Mouse (Mus musculus) ES-CJ7 (cell line): ENCODE measurements around the gene Plekhd1.

Source experiments
- DNase-seq: peaks from one replicate; pipeline ENCODE4 v3.0.0; 2011; ENCODE audit warnings: low read depth, low spot score

The Plekhd1 gene

DNA sequence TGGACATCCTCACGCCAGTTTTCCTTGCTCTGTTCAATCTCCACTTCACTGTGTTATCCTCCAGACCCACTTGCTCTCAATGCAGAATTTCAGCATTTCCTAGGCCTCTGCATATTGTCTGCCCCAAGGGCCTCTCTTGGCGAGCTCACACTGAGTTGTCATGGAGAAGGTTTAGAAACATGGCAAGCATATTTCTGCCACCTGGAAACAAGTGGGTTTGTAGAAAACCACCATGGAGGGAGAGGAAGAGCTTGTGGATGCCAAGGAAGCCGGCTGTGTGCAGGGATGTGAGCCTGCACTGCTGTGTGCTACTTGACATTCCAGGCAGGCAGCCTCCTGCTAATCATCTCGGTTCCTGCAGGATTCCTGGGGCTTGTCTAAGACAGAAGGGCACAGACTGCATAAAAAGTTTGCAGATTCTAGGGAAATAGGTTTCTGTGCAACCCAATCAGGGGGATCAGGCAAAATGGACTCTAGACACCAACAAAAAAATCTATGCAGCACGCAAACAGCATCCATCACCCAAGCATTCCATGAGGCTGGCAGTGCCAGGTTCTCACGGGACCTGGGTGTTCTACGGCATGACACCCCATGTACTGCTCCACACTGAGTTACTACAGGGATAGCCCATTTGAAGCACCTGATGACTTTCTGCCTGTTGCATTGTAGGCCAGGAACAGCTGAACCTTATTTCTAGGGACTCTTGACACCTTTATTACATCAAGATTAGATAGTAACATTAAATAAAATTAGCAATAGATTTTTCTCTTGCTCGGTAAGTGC lies 53.8 kb downstream of the Plekhd1 start:
- DNase-seq, result no peak

DNA sequence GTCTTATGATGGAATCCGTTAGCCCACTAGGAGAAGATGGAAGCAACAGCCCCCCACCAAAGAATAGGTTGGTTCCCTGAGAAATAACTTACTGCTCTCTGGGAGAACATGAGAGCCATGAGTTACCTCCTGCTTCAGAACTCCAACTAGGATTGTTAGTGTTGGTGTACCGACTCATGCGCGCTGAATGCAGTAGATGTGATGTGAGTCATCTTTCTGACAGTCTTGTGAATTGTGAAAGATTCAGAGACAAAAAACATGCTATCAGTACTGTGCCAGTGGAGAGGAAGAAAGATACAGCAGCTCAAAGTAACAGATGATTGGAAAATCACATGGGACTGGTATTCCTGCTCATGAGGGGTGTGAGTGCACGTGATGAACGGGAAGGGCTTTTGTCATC lies 59.2 kb downstream of the Plekhd1 start:
- DNase-seq, result no peak

DNA sequence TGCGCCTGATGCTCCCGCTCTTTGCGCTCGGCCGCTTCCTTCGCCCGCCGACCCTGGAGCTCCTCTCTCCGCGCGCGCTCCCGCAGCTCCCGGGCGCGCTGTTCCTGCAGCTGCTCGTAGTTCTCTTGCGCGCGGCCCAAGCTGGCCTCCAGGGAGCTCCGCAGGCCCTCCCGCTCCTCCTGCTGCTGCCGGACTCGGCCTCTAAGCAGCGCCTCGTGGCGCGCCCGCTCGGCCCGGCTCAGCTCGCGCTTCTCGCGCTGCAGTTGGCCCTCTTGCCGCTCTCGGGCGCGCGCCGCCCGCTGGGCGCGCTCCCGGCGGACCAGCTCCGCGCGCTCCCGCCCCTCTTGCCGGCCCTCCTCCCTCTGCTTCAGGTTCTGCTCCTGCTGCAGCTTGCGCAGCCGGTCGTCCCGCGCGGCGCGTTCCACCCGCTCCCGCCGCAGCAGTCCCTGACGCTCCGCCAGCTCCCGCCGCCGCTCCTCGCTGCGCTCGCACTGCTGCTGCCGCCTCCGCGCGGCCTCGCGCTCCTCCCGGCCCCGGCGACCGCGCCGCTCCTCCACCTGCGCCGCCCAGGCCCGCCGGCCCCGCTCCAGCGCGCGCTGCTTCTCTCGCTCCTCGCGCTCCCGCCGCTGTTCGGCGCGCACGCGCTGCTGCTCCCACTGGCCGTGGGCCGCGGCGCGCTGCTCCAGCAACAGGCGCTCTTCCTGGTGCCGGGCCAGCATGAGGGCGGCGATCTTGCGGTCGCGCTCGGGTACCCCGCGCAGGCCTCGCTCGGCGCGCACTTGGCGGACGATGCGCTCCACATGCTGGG lies 65.6 kb downstream of the Plekhd1 start:
- DNase-seq, result peak; percentile 79

DNA sequence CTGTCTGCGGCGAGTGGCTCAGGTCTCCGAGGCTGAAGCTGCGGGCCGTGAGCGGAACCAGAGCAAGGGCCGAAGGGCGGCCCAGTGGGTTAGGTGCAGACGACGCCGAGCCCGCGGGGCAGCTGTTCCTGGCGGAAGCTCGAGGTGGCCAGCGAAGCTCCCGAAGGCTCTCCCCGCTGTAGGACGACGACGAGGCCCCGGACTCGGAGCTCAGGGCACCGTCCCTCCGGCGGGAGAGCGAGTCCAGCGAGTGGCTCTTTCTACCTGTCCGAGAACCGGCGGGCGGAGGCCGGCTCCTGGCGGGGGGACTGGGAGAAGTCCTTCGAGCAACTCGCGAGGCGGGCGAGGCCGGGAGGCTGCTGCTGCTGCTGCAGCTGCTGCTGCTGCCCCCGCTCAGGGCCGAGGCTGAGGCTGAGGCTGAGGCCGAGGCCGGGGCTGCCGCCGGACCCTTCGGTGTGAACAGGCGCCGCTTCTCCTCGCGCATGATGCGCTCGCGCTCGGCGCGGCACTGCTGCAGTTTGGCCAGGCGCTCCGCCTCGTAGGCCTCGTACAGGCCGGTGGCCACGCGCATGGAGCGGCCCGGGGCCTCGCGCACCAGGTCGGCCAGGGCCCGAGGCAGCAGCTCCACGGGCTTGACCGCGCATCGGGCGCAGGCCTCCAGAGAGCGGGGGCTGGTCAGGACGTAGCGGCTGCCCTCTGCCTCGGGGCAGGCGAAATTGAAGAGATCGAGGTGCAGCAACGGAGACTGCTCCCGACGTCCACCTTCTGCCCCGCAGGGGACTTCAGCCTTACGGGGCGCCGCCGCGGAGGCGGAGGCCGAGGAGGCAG lies 66.4 kb downstream of the Plekhd1 start:
- no peak for DNase-seq

DNA sequence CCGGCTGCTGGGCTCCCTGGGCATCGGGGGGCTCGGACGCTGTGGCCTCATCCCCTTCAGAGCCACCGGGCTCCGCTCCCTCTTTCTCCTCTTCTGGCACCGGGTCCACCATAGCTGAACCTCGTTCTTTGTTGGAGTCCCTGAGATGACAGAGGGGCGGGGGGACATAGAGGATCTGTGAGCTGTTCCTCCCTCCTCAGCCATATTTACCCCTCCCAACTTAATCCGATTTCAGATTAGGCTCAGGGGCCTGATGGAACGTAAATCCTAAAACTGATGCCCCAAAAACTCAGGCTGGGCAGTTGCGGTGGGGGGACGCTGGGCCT lies 67.0 kb downstream of the Plekhd1 start:
- DNase-seq, result no peak

DNA sequence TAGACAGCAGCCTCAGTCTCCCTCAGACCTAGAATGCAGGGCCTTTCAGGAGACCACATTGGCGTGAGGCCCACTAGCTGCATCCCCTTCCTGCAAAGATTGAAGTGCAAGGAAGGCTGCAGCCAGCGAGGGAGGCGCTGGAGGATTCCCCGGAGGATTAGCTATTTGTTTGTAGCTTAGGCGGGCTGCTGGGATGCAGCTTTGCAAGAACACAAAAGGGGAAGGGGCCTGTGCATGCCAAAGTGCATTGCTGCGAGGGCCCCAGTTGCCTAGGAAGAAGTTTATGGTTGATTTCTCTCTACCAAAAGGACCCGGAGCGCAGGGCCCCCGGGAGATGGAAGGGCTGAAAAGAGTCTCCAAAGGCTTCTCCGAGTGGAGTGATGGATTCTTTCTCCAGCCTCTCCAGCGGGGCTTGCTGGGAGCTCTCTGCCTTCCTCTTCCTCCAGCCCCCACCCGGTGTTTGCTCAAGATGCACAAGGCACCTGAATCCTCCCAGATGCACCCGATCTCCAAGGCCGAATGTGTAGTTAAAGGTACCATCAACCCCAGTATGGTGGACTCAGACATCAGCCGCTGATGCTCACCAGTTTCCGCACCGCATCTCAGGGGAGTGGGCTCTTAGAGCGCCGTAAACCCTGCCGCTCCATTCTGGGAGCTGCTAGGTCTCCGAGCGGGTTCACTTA lies 67.5 kb downstream of the Plekhd1 start:
- peak; percentile 34 for DNase-seq

DNA sequence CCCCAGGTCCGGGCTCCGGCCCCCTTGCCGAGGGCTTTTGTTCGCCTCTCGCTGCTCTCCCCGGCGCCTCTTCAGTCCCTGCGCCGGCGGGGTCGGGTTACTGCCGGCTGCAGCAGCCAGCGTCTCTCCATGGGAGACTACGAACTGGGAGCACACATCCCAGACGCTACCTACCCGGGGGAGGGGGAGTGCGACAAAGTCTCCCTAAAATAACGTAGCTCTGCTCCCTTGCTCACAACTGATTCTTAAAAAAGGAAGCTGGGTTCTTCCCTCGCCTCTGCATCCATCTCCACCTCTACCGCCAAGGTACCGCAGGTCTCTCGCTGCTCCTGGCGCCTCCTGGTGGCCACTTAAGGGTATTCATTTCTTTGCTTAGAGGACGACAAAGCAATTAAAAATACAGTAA lies 68.0 kb downstream of the Plekhd1 start, which contains the start of gene Ccdc177:
Gene Ccdc177 (minus strand): TSS at position 292 of the 406 bp plus-strand sequence.
- DNase-seq, result peak; percentile 86

DNA sequence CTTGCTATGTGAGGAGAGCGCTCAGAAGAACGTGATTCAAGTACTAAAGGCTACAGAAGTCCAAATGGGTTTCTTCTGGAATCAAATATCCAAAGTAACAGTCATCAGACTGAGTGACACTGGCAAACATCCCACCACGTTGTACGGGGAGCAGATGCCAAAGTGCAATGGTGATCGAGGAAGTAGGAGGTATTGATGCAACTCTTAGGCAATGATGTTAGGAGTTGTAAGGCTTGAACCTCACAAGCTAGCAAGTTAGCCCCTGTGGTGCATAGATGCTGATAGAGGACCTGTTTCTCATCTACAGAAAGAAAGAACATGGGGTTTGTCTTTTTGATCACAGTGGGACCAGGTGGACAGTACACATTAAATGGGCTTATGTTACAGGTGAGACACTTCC lies 70.6 kb downstream of the Plekhd1 start:
- no peak for DNase-seq

DNA sequence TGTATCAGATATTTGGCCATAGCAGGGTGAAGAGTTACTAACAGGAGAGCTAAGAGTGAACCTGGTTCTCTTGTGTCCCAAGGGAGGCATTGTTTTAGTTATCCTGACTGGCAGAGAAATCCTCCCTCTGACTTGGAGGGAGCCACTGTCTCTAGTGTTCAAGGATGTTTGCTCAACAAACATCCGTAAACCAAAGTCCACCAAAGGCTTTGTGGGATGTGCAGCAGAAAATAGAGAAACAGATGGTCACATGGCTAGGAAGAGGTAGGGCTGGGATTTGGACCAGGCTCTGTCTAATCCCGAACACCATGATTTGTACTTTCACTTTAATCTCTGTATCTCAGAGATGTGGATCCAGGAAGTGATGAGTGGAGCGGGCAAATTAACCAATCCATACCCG lies 71.7 kb downstream of the Plekhd1 start:
- no peak for DNase-seq

DNA sequence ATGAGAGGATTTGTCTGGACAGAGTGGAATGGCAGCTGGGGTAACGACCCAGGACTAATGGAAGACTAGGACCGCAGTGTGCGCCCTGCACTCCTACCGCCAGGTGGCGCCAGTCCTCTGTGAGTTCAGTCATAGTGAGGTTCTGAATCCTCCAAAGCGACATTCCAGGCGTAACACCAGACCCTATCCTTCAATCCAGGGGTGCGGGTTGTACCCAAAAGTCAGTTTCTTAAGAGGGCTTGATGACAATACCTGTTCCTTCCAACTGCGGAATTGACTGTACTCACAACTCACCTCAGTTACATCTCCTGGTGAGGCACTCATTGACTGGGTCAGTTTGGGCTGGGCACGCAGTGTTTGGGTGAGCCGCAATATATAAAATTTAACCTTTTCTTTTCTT lies 77.3 kb downstream of the Plekhd1 start:
- DNase-seq, result peak; percentile 88
